Mouse (Mus musculus): Measurements from ENCODE around the gene 4933427D14Rik.

The 4933427D14Rik gene

DNA sequence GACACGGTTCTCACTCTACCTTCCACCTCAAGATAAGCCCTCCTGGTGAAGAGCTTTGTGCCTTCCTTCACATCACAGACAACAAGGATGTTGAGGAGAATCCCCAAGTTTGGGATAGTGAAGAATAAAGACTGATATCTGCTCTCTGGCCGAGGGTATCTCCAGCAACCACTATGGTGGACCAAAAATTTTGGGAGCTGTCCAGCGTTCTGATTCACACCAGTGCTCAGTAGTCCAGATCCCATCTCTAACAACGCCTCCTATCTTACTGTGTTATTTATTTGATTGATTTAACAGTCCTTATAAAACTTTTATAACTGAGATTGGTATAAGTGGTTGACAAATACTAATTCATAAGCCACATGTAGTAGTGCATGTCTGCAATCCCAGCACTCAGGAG, 94.0 kb downstream of the 4933427D14Rik start:
- in situ Hi-C loops (cut with MboI, MseI) = no loop called here

DNA sequence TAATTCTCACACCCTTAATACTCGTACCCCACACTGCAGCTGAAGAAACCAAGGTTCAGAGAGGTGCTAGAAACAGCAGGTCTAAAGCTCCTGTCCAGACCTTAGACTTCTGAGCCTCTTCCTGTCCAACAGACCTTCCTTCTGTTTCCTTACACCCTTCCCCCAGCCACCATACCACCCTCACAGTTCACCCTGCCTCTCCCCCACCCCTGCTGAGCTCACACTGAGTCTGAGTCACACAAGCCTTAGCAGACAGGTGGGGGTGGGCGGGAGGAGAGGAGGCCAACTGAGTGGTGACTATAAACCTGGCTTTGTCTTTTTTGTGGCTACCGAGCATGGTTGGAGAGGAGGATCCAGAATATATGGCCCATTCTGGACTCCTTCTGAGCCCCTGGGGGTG, 96.5 kb downstream of the 4933427D14Rik start:
- in situ Hi-C loops (cut with MboI, MseI) = no loop called here

DNA sequence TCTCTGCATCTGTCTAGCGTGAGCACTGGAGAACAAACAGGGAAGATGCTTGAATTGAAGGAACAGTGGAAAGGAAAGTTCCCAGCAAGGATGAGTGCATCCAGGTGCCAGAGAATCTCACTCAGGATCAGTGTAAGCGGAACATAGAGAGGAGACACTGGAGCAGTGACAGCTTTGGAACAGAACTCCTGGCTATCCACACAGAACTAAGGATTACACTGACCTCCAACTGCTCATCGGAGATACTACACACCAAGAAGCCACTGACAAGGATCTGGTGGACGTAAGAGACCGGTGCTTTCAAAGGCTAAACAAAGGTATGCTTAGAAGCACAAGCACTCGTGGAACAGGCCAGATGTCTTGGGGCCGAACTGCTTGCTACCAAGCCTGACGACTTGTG, 103.0 kb downstream of the 4933427D14Rik start:
- in situ Hi-C loops (cut with MboI, MseI) = no loop called here

All from T-helper 17 cell (primary cell).